Mouse (Mus musculus) mouse trophoblast stem cell (cell line): ENCODE data around the gene Gm9747.

Experiments
- in situ Hi-C, 2 experiments: fragments of 300-500 bp; cut with MseI, MboI; formaldehyde crosslinking; loops; 2 replicates in 1 of 2; 3 replicates in 1 of 2; pipeline ENCODE4 v1.15.1; 2025

Gm9747 gene

GRCm38 (mm10) chr1:82257457-82257856 is 24.5 kb downstream of the Gm9747 start:
- in situ Hi-C loops, result no loop called here

DNA sequence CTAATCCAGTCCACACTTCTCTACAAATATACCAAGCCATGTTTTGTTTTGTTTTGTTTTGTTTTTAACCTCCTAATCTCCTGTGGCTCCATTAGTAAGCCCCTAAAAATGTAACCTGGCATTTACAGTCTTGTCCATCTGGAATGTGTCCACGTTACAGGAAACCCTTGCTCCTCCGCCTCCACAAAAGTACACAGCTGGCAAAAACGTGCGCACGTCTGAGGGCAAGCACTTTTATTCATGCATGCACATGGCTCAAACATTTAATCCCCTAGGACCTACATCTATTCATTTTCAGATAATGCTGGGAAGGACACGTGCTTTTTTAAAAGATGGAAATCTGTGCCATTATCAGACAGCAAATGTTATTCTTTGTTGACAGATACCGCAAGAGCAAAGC is 25.4 kb downstream of the Gm9747 start:
- in situ Hi-C loops, result no loop called here

GRCm38 (mm10) chr1:82260055-82260454 is 27.1 kb downstream of the Gm9747 start:
- in situ Hi-C loops, result no loop called here

- in situ Hi-C loops, result no loop called here
Measured at GRCm38 (mm10) chr1:82261053-82261618, 28.2 kb downstream of the Gm9747 start.

DNA sequence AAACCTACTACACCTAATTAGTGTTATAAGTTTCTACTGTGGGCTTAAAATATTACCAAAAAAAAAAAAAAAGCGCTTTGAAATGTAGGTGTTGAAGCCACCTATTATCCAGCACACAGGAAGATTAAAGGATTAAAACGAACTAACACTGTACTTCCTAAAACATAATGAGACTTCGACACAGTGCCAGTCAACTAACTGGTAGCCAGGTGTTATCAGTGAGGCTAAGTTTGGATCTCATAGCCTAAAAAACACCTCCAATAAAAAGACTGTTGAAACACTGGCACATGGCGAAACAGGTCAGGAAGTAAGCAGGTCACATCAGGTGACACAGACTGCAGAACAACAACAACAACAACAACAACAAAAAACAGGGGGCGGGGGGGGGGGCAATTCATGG is 28.7 kb downstream of the Gm9747 start:
- in situ Hi-C loops, result no loop called here

DNA sequence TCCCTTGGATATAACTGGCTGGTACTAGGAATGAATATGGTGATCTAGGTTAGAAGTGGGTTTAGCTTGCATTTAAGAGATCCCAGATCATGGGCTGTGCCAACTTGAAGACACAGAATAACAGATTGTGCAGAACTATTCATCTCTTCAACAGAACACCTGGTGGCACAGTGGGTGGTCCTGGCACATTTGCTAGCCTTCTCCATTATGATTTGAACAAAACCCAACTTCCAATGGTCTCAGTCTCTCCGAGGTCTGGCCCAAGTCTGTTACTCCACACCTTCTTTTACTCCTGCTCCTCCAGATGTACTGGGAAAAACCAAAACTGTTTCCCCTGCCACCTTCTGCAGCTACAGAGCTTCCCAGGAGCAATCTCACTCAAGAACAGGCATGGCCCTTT is 29.4 kb downstream of the Gm9747 start:
- in situ Hi-C loops, result no loop called here

DNA sequence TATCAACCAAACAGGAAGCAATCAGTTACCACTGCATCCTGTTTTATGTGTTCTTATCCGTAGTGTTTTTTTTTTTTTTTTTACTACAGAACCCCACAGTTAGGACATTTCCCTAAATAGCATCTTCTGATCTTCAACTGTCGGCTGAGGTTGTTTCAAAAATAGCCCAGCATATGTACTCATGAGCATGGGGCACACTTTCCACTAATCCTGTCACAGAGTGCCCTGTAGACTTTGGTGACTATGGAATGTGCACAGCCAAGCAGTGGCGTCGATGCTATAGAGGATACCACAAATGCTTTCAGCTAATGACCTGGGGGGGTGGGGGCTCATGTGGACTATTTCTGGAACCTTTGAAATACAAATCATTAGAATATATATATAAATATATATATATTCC is 34.6 kb downstream of the Gm9747 start:
- in situ Hi-C loops, result no loop called here

DNA sequence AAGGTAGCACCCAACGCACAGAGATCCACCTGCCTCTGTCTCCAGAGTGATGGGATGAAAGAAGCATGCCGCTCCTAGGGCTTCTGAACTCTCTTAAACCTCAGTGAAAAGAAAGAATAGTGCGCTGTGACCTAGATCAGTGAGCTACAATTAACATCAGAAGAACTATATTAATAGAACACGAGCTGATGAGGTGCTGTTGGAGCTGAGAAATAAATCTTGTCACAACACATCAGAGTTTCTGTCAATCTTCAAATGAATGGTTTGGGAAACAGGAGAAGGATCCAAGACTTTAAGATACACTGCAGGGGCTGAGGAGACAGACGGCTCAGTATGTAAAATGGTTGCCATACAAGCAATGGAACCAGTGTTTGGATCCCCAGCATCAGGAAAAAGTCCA is 39.3 kb downstream of the Gm9747 start:
- in situ Hi-C loops, result no loop called here

DNA sequence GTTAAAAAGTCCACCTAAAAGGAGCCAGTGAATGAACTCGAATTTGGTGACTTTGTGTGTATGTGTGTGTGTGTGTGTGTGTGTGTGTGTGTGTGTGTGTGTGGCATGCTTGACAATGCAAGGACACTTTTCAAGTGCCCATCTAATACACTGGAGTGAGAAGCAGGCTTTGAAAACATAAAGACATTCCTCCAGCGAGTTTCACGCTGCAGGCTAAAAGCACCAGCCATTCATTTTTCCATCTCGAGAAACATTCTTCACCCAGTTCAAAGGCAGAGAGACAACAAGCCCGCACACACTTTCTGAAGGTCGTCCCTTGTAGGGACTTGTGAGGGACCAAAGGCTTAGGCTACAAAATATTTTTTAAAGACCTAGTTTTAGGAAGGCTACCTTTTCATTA is 40.6 kb downstream of the Gm9747 start:
- in situ Hi-C loops, result no loop called here

- in situ Hi-C loops, result no loop called here
Measured at GRCm38 (mm10) chr1:82274361-82274760, 41.4 kb downstream of the Gm9747 start.

GRCm38 (mm10) chr1:82279768-82280167 is 46.9 kb downstream of the Gm9747 start:
- in situ Hi-C loops, result loop anchor here (25.0 kb wide), 2 partner anchors 692 to 967 kb away; no protein-coding TSS in a partner anchor

GRCm38 (mm10) chr1:82281823-82282222 is 48.9 kb downstream of the Gm9747 start:
- in situ Hi-C loops, result loop anchor here (25.0 kb wide), 2 partner anchors 695 to 970 kb away; no protein-coding TSS in a partner anchor

GRCm38 (mm10) chr1:82282992-82283611 is 50.2 kb downstream of the Gm9747 start:
- in situ Hi-C loops, result loop anchor here (25.0 kb wide), 2 partner anchors 696 to 971 kb away; no protein-coding TSS in a partner anchor

- in situ Hi-C loops, result loop anchor here (25.0 kb wide), 2 partner anchors 697 to 972 kb away; no protein-coding TSS in a partner anchor
Measured at GRCm38 (mm10) chr1:82283901-82284301, 51.0 kb downstream of the Gm9747 start.

DNA sequence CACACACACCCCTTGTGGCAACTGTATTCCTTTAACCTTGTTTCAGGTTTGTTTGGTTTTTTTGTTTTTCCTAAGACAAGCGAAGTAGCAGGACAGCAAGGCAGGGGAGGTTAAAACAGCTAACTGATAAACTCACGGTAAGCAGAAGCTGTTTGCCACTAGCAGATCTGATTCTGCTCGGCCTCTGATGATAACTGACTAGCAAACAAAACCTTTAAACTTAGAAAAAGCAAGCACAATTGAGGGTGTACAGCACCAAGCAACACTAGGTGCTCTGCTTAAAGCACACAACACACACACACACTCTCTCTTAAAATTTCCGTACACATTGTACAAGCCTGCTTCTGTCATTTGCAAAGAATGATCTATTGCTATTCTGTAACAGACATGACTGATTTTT is 51.5 kb downstream of the Gm9747 start:
- in situ Hi-C loops, result loop anchor here (25.0 kb wide), 2 partner anchors 697 to 972 kb away; no protein-coding TSS in a partner anchor
